Mouse (Mus musculus): Measurements from ENCODE around the gene Zbtb8b. TPM values are rescaled to one million over a fixed set of nuclear protein-coding genes. Genes with fewer than 3 reads are reported as not detected.

Zbtb8b gene
- total RNA-seq, 1 experiment from 2014 or later: not detected

GRCm38 (mm10) chr4:129382488-129382887 is 58.2 kb downstream of the Zbtb8b start:
- ATAC-seq (replicated peaks; ENCODE audit: insufficient number of reproducible peaks, low FRiP score, low TSS enrichment, poor library complexity, severe bottlenecking): no peak

- ATAC-seq (replicated peaks; ENCODE audit: insufficient number of reproducible peaks, low FRiP score, low TSS enrichment, poor library complexity, severe bottlenecking): no peak
Measured at GRCm38 (mm10) chr4:129382029-129382428, 58.6 kb downstream of the Zbtb8b start.

GRCm38 (mm10) chr4:129381148-129381547 is 59.5 kb downstream of the Zbtb8b start:
- ATAC-seq (replicated peaks; ENCODE audit: insufficient number of reproducible peaks, low FRiP score, low TSS enrichment, poor library complexity, severe bottlenecking): no peak

- no peak for ATAC-seq (replicated peaks; ENCODE audit: insufficient number of reproducible peaks, low FRiP score, low TSS enrichment, poor library complexity, severe bottlenecking)
Measured at GRCm38 (mm10) chr4:129379805-129380204, 60.8 kb downstream of the Zbtb8b start.

GRCm38 (mm10) chr4:129377601-129378390 is 62.9 kb downstream of the Zbtb8b start, which contains the start of gene Zbtb8a:
Gene Zbtb8a, minus strand, starts transcription at chr4:129378116.
- ATAC-seq (replicated peaks; ENCODE audit: insufficient number of reproducible peaks, low FRiP score, low TSS enrichment, poor library complexity, severe bottlenecking): 0 out of 2 replicates have a peak, but pooled peaks have one; percentile 7

- 0 out of 2 replicates have a peak, but pooled peaks have one; percentile 43 for ATAC-seq (replicated peaks; ENCODE audit: insufficient number of reproducible peaks, low FRiP score, low TSS enrichment, poor library complexity, severe bottlenecking)
Measured at GRCm38 (mm10) chr4:129376961-129377545, 63.6 kb downstream of the Zbtb8b start.

GRCm38 (mm10) chr4:129375821-129376220 is 64.8 kb downstream of the Zbtb8b start:
- ATAC-seq (replicated peaks; ENCODE audit: insufficient number of reproducible peaks, low FRiP score, low TSS enrichment, poor library complexity, severe bottlenecking): no peak

Other genes with a start within 250 kb of the Zbtb8b start
- 0.32 to 0.57 TPM in 2 of 3 replicates, not detected in the other for gene C77080, start 179.4 kb downstream of the Zbtb8b start, total RNA-seq (2017)
- gene Sync, start 153.2 kb downstream of the Zbtb8b start, total RNA-seq (2017): 0.75 TPM in 1 of 3 replicates, not detected in the others
- 82.3 to 106 TPM (median 84.6 TPM) in 3 replicates for gene Rbbp4, start 105.5 kb downstream of the Zbtb8b start, total RNA-seq (2017)
- 58.5 to 68.8 TPM (median 66.8 TPM) in 3 replicates for gene Zbtb8os, start 105.2 kb downstream of the Zbtb8b start, total RNA-seq (2017)
- 1.7 to 7.3 TPM (median 4.5 TPM) in 3 replicates for gene Zbtb8a, start 62.7 kb downstream of the Zbtb8b start, total RNA-seq (2017)
- 52.2 to 66.3 TPM (median 52.5 TPM) in 3 replicates for gene Bsdc1, start 20.7 kb upstream of the Zbtb8b start, total RNA-seq (2017)
- gene Tssk3, start 50.2 kb upstream of the Zbtb8b start, total RNA-seq (2017): not detected in 3 replicates
- not detected in 3 replicates for gene Fam229a, start 50.3 kb upstream of the Zbtb8b start, total RNA-seq (2017)
- 11.7 to 14.4 TPM (median 14.4 TPM) in 3 replicates for gene Marcksl1, start 72.7 kb upstream of the Zbtb8b start, total RNA-seq (2017)
- 62.9 to 100 TPM (median 82.2 TPM) in 3 replicates for gene Hdac1, start 101.9 kb upstream of the Zbtb8b start, total RNA-seq (2017)
- 122 to 412 TPM (median 167 TPM) in 3 replicates for gene Lck, start 132.8 kb upstream of the Zbtb8b start, total RNA-seq (2017)
- not detected in 3 replicates for gene Fam167b, start 137.7 kb upstream of the Zbtb8b start, total RNA-seq (2017)
- gene Eif3i, start 159.8 kb upstream of the Zbtb8b start, total RNA-seq (2017): 109 to 129 TPM (median 125 TPM) in 3 replicates
- 189 to 234 TPM (median 226 TPM) in 3 replicates for gene Tmem234, start 159.8 kb upstream of the Zbtb8b start, total RNA-seq (2017)
- gene Dcdc2b, start 173.4 kb upstream of the Zbtb8b start, total RNA-seq (2017): 0.78 TPM in 1 of 3 replicates, not detected in the others
- 13.5 to 20.9 TPM (median 15.1 TPM) in 3 replicates for gene Iqcc, start 178.2 kb upstream of the Zbtb8b start, total RNA-seq (2017)
- 30.9 to 112 TPM (median 62.0 TPM) in 3 replicates for gene Ccdc28b, start 183.1 kb upstream of the Zbtb8b start, total RNA-seq (2017)
- 27.6 to 67.4 TPM (median 64.4 TPM) in 3 replicates for gene Txlna, start 200.2 kb upstream of the Zbtb8b start, total RNA-seq (2017)
- 16.8 to 32.2 TPM (median 18.2 TPM) in 3 replicates for gene Kpna6, start 231.9 kb upstream of the Zbtb8b start, total RNA-seq (2017)

Measured in monocyte, adult 5-6 weeks (primary cell).